Mouse (Mus musculus) megakaryocyte, embryonic 14.5 days (primary cell): Measurements from ENCODE around the gene Adarb1. TPM values are rescaled to one million over a fixed set of nuclear protein-coding genes. Genes with fewer than 3 reads are reported as not detected.

Experiments used
- H3K27me3 ChIP-seq: replicated peaks from 2 replicates; pipeline ENCODE3; 2012; ENCODE audit warnings: inconsistent platforms
- H3K36me3 ChIP-seq: replicated peaks from 2 replicates; pipeline ENCODE3; 2012; ENCODE audit warnings: low read length, inconsistent platforms, mixed read lengths
- H3K4me1 ChIP-seq: 2 replicates; pipeline ENCODE4 v1.6.1; 2012; ENCODE audit warnings: inconsistent platforms
- H3K4me3 ChIP-seq: replicated peaks from 2 replicates; pipeline ENCODE3; 2012; ENCODE audit warnings: moderate library complexity, mild to moderate bottlenecking, inconsistent platforms
- H3K9me3 ChIP-seq: 2 replicates; pipeline ENCODE4 v1.6.1; 2012; ENCODE audit warnings: inconsistent platforms
- FLI1 ChIP-seq: IDR thresholded peaks from 2 replicates; pipeline ENCODE4 v1.6.1; 2012; ENCODE audit warnings: low read length, inconsistent platforms, mixed read lengths
- GATA1 ChIP-seq: IDR thresholded peaks from 3 replicates; pipeline ENCODE4 v1.6.1; 2012; ENCODE audit warnings: mixed read lengths, low read length, inconsistent platforms, borderline replicate concordance
- polyA plus RNA-seq: library from polyadenylated mRNA; stranded (reverse); fragments of >175 nt; gene quantifications from 2 replicates; pipeline ENCODE4 v1.2.3, GENCODE M21; 2012; ENCODE audit warnings: low replicate concordance; ENCODE audit not compliant: insufficient read depth

Gene Adarb1
- polyA plus RNA-seq, 1 experiment, result 1.6 TPM

DNA sequence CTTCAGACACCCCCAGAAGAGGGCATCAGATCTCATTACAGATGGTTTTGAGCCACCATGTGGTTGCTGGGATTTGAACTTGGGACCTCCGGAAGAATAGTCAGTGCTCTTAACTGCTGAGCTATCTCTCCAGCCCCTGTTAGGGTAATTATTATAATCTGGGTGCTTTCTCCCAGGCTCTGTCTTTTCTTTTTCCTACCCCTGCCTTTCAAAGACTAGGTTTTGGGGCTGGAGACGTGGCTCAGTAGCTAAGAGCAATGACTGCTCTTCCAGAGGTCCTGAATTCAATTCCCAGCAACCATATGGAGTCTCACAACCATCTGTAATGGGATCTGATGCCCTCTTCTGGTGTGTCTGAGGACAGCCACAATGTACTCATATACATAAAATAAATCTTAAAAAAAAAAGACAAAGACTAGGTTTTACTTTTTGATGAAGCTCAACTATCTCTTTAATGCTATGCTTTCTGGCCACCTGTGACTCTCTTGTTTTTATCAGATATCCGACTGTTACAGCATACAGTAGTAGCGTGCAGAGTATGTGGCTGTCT, 160.0 kb downstream of the Adarb1 start:
- peaks cover 51% of the 10 kb centered on the region for H3K4me1 ChIP-seq
- H3K9me3 ChIP-seq, result no peaks in the 10 kb centered on the region
- H3K36me3 ChIP-seq, result peaks cover 41% of the 10 kb centered on the region
- peak overlapping the region; percentile 99 for H3K4me3 ChIP-seq
- TF ChIP-seq GATA1 (no peak), FLI1 (no peak)
- H3K27me3 ChIP-seq, result no peaks in the 10 kb centered on the region

DNA sequence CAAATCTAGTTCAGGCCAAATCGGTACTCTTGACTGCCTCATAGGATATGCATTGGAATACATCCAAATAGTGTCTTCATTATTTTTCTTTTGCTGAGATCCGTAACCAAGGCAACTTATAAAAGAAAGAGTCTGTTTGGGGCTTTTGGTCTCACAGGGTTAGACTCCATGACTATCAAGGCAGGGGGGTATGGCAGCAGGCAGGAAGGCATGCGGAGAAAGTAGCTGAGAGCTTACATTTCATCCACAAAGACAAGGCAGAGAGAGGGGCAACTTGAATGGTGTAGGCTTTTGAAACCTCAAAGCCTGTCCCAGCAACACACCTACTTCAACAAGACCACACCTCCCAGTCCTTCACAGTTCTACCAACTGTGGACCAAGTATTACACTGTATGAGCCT, 162.4 kb downstream of the Adarb1 start:
- no peaks in the 10 kb centered on the region for H3K9me3 ChIP-seq
- H3K27me3 ChIP-seq, result no peaks in the 10 kb centered on the region
- no peak overlapping the region for H3K4me3 ChIP-seq
- no peak for TF ChIP-seq GATA1
- TF ChIP-seq FLI1, result no peak
- H3K4me1 ChIP-seq, result peaks cover 68% of the 10 kb centered on the region
- peaks cover 30% of the 10 kb centered on the region for H3K36me3 ChIP-seq

DNA sequence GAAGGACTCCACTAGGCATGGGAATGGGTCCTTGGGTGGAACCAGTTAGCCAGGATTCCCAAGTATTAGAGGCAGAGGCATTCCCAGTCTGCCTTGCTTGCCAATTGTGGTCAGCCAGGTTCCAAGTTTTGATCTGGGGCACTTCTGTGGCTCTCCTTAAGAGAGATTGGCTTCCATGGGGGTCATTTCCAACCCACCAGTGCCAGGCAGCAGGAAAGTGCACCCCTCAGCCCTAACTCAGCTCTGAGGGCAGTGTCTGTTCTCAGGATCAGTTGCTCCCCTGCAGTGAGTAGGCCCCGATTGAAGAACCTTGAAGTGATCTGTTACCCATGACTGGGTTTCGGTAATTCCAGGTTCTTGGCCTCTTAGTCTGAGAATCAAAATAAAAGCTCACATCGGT, 162.8 kb downstream of the Adarb1 start:
- Histone ChIP-seq H3K4me3 (no peak overlapping the region), H3K36me3 (peaks cover 30% of the 10 kb centered on the region), H3K4me1 (peaks cover 68% of the 10 kb centered on the region), H3K9me3 (no peaks in the 10 kb centered on the region), H3K27me3 (no peaks in the 10 kb centered on the region)
- TF ChIP-seq FLI1, result no peak
- TF ChIP-seq GATA1, result no peak

DNA sequence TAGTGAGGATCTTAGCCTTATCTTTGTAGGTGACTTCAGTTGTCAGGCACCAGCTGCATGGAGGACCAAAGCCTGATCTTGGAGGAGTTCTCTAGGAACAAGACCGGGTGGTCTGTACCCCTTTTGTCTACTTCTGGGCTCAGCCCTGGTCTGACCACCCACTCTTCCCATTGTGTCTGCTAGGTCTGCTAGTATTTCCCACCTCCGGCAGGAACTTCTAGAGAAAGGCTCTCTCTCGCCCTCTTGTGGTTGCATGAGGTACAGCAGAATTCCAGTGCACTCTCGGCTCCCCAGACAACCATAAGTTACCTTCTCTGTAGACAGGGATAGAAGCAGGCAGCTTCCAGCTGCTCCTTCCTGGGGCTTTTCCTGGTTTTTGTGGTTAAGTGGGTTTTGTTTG, 165.3 kb downstream of the Adarb1 start:
- TF ChIP-seq FLI1, result no peak
- no peak for TF ChIP-seq GATA1
- Histone ChIP-seq H3K36me3 (peaks cover 42% of the 10 kb centered on the region), H3K27me3 (no peaks in the 10 kb centered on the region), H3K4me3 (no peak overlapping the region), H3K4me1 (peaks cover 74% of the 10 kb centered on the region), H3K9me3 (no peaks in the 10 kb centered on the region)

DNA sequence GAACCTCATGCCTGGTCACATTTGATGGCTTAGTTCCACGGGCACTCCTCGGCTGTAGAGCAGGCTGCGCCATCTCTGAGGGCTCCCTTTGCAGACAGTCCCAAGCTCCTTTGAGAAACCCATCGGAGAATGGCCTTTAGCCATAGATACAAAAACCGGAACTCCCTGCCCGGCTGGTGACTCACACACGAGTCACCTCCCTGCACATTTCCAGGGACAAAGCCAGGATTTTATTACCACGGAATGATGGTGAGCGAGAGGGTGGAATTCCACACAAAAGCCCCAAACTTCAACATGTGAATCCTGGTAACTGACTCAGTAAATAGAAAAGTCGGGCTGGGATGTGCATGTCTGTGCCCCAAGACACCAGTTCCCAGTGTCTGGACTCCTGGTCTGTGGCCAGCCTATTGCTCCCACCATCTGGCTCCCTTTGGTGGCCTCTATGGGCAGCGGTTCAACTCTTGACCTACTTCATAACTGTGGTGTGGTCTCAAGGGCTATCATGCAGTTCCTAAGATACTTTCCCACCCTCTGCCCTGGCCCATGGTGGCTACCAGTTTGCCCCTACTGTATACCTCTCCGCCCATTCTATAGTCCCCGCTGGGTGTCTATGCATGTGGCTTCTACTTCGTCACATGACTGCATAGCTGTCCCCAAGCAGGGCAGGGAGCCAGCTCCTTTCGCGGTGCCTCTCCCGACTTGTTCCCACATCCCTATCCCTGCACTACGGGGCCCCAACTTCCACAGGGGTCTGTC, 166.1 kb downstream of the Adarb1 start:
- TF ChIP-seq FLI1 (no peak), GATA1 (no peak)
- no peak overlapping the region for H3K4me3 ChIP-seq
- no peaks in the 10 kb centered on the region for H3K27me3 ChIP-seq

DNA sequence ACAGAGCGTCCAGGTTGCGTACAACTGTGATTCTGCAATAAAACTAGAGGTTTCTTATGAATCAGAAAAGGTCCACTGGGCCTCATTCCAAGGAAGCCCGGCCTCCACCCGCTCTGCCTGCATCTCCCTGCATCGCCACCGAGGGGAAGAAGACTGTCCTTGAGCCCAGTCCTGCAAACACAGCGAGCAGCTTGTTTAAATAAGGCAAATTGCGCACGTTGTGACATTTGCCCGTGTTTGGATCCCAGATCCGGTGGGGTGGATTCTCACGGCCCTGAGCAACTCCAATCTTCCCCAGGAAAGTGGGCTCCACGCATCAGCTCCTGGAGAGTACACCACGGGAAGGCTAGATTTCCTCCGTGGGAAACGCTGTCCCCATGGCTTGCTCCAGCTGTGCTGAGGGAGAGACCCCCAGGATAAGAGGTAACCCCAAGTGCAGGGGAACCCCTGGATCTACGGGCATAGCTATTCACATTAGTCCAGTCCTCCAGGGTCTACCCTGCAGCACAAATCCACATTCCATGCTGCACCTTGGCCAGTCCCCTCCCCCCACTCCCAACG, 166.8 kb downstream of the Adarb1 start:
- Histone ChIP-seq H3K36me3 (peaks cover 49% of the 10 kb centered on the region), H3K4me1 (peaks cover 79% of the 10 kb centered on the region), H3K4me3 (no peak overlapping the region), H3K9me3 (no peaks in the 10 kb centered on the region), H3K27me3 (no peaks in the 10 kb centered on the region)
- TF ChIP-seq FLI1 (no peak), GATA1 (no peak)

More for the DNA sequence above, 166.1 kb downstream of the Adarb1 start:
- Histone ChIP-seq H3K9me3 (no peaks in the 10 kb centered on the region), H3K36me3 (peaks cover 44% of the 10 kb centered on the region), H3K4me1 (peaks cover 76% of the 10 kb centered on the region)

DNA sequence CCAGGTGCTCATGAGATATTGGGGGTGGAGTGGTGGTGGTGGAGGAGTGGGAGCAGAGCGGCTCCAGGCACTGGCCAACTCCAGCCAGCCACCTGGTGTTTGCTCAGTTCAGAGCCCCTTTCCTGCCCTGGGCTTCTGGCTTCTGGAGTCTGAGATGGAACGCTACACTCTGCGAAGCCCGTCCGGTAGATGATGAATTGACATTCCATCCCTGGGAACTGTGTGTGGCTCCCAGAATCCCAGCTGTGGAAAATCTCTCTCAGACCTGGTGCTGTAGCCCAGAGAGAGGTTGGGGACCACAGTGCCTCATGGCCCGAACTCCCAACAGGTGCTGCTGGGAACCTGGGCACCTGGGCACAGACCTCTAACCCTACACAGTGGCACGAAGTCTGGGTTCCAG, 170.4 kb downstream of the Adarb1 start:
- peaks cover 96% of the 10 kb centered on the region for H3K4me1 ChIP-seq
- H3K27me3 ChIP-seq, result no peaks in the 10 kb centered on the region
- no peaks in the 10 kb centered on the region for H3K9me3 ChIP-seq
- no peak overlapping the region for H3K4me3 ChIP-seq
- TF ChIP-seq GATA1 (no peak), FLI1 (no peak)
- H3K36me3 ChIP-seq, result peaks cover 82% of the 10 kb centered on the region

DNA sequence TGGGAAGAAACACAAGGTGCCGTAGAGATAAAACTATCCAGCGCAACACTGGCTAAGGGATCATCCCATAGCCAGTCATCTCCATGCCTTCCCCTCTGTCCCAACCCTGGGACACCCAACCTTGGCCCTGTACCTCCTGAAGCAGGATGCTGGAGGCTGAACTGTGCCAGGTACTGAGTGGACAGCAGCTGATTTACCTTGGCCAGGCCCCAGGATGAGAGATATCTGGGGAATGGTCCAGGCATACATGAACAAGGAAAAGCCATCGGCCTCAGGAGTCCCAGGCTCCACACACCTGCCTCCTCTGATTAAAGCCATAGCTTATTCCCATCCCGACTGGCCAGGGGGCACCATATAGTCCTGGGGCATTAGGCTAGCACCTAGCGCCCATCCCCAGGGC, 171.0 kb downstream of the Adarb1 start:
- Histone ChIP-seq H3K4me3 (no peak overlapping the region), H3K36me3 (peaks cover 88% of the 10 kb centered on the region), H3K4me1 (peaks cover 94% of the 10 kb centered on the region), H3K9me3 (no peaks in the 10 kb centered on the region), H3K27me3 (no peaks in the 10 kb centered on the region)
- TF ChIP-seq FLI1 (no peak), GATA1 (no peak)

DNA sequence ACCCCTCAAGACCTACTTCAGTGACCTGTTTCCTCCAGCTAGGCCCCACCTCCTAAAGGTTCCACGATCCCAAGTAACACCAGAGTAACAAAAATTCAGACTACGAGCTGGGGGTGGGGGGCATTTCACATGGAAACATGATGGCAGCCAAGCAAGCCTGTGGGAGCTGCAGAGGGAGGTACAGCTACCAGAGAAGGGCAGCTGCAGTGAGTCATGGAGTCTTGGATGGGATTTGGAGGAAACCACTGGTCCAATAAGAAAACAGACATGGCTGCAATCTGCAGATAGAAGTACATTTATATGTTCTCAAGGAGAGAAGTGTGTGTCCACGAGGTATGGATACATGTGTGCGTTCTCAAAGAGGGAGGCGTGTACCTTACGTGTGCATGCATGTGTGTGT, 173.3 kb downstream of the Adarb1 start:
- TF ChIP-seq FLI1 (no peak), GATA1 (no peak)
- no peak overlapping the region for H3K4me3 ChIP-seq
- H3K4me1 ChIP-seq, result peaks cover 82% of the 10 kb centered on the region
- peaks cover 89% of the 10 kb centered on the region for H3K36me3 ChIP-seq
- no peaks in the 10 kb centered on the region for H3K9me3 ChIP-seq
- H3K27me3 ChIP-seq, result no peaks in the 10 kb centered on the region

DNA sequence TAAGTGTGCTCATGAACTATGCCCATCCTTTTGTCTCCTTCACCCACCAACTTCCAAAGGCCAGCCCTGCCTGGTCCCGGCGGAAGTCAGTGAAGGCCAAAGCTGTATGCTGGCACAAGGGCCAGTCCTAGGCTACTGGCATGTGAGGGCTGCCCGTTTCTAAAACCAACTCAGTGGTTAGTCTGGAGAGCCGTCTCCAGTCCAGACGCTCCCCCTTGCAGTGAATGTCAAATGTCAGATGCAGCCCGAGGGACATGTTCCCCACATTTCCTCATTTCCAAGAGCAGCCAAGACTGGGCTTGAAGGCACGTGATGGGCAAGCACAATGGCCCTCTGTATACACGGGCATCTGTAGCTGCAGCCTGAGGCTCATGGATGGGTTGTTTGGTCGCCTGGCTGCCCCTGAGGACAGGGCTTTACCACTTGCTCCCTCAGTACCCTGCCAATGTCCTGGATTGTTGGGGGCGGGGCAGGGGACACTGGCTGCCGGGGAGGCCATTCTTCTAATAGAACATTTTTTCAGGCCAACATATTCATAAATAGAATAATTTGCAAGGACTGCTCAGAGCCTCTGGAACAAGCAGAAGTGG, 174.4 kb downstream of the Adarb1 start:
- Histone ChIP-seq H3K9me3 (no peaks in the 10 kb centered on the region), H3K27me3 (no peaks in the 10 kb centered on the region), H3K36me3 (peaks cover 93% of the 10 kb centered on the region), H3K4me3 (no peak overlapping the region), H3K4me1 (peaks cover 76% of the 10 kb centered on the region)
- TF ChIP-seq GATA1 (no peak), FLI1 (no peak)
